Mouse (Mus musculus) cerebellum, postnatal 25 days (tissue): Measurements from ENCODE around the gene Entpd2.

Experiments used
- DNase-seq, 2 experiments: peaks; one replicate each; pipeline ENCODE4 v3.0.0; 2021; ENCODE audit warnings: mixed read lengths in 2 of 2

The Entpd2 gene

GRCm38 (mm10) chr2:25430395-25431233 lies 34.9 kb downstream of the Entpd2 start:
- peak; percentile 52 to 53 for DNase-seq

DNA sequence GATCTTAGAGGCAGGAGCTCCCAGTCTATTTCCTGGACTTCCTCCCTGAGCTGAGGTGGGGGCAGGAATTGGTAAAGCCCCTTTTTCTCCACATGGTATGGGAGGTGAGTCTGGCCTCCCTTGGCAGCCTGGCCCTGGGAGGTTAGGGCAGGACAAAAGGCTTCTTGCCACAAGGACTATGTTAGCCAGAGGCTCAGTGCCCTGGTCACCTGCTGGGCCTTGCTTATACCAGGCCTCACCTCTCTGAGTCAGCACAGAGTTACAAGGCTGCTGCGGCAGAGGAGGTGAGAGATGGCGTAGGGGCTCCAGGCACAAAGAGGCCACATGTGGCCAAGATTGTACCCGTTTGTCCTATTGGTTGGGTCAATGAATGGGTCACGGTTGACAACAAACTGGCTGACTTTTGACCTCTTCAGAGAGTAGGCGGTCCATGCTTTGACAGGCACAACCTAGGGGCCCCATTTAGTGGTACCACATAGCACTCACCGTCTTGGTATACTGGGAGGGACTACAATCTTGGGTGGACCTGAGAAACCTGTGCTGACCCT lies 35.7 kb downstream of the Entpd2 start:
- peak; percentile 45 to 56 for DNase-seq

DNA sequence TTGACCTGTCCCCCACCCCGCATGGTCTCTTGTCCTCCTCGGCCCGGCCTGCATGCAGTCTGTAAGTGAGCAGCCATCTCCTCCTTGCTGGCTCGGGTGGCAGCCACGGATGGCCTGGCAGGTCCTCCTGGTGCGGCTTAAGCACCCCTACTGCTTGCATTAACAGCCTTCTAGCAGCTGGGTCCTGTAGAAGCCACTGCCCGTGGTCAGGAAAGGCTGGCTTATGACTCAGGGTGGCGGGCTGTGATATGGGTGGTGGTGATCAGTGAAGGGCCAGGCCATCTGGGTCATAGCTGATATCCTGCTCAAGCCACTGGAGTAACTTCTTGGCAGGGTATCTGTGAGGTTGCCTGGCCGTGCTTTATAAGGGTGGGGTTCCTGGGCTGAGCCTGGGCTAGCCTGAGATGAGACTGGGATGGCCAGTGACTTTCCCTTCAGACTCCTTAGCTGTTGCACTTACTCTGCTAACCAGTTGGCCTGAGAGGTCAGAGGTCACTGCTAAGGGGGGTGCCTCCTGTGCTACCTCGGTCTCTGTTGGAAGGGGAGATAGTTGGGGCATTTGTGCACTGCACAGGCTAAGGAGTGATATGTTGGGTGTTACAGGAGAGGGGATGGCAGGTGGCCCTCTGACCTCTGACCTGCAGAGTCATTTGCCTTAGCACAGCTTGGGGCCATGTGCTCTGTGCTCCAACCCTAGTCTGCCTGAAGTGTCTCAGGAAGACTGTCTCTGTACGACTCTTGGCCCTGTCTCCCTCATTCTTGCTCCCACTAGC lies 36.8 kb downstream of the Entpd2 start:
- DNase-seq, result peak in 1 of 2 experiments; percentile 46

DNA sequence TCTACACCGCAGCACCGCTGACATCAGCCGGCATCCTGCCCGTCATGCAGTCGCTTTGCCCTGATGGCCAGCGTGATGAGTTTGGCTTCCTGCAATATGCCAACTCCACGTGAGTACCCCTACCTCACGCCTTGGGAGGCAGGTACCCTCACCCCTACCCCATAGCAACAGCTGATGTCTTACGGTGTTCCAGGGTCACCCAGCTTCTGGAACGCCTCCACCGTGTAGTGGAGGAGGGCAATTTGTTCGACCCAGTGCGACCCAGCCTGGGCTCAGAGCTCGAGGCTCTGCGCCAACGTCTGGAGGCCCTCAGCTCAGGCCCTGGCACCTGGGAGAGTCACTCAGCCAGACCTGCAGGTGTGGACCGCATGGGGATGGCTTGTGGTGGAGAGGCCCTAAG lies 37.4 kb downstream of the Entpd2 start:
- DNase-seq, result peak; percentile 40 to 47

- DNase-seq, result peak; percentile 96 to 98
Measured at GRCm38 (mm10) chr2:25434292-25434691, 38.6 kb downstream of the Entpd2 start.

DNA sequence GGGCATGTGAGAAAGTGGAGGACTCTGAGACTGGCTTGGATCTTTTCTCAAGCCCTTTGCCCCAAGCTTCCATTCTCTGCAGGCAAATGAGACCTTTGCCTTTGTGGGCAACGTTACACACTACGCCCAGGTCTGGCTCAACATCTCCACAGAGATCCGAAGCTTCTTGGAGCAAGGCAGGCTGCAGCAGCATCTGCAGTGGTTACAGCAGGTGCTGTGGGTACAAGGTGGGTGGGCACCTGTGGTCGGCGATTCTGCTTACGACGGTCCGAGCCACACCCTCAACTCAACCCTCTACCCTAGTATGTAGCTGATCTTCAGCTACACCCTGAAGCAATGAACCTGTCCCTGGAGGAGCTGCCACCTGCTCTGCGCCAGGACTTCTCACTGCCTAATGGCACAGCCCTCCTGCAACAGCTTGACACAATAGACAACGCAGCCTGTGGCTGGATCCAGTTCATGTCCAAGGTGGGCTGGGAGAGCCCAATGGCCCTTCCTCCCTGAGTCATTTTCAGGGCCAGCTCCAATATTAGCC lies 40.7 kb downstream of the Entpd2 start:
- peak in 1 of 2 experiments; percentile 51 for DNase-seq

DNA sequence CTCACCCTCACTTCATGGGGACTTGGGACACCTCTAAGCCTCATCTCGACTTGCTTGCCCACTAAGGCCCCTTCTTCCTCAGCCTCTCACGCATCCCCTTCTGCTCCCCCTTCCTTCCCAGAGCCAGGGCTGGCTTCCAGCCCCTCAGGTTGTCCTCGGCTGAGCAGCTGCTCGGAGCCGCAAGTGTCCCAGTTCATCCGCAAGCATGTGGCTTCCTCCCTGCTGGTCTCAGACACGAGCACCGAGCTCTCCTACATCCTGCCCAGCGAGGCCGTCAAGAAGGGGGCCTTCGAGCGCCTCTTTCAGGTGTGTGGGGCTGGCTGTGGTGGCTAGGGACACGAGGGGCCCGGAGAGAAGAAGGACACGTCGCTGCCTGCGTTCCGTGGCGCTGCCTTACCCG lies 45.4 kb downstream of the Entpd2 start:
- DNase-seq, result peak in 1 of 2 experiments; percentile 55

DNA sequence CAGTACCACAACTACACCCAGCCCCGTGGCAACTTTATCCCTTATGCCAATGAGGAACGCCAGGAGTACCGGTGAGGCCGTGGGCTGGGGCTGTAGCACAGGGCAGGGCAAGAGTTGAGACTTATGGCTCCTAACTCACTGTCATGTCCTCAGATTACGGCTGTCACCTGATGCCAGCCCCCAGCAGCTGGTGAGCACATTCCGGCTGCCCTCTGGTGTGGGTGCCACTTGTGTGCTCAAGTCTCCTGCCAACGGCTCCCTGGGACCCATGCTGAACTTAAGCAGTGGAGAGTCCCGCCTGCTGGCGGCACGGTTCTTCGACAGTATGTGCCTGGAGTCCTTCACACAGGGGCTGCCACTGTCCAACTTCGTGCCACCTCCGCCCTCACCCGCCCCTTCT lies 47.0 kb downstream of the Entpd2 start:
- no peak for DNase-seq
